Mouse (Mus musculus) ES-Bruce4 (cell line): ENCODE results near the gene Trpd52l3. TPM values are rescaled to one million over a fixed set of nuclear protein-coding genes. Genes with fewer than 3 reads are reported as not detected.

Experiments used
- H3K27ac ChIP-seq: 2 replicates; pipeline ENCODE4 v1.5.1; 2012; ENCODE audit warnings: low read length, inconsistent platforms; ENCODE audit not compliant: insufficient read depth
- H3K27me3 ChIP-seq: 2 replicates; pipeline ENCODE4 v1.6.1; 2012; ENCODE audit warnings: mild to moderate bottlenecking, low read length, inconsistent platforms; ENCODE audit not compliant: control insufficient read depth, poor library complexity, insufficient read depth, severe bottlenecking
- H3K36me3 ChIP-seq: 2 replicates; pipeline ENCODE4 v1.6.1; 2012; ENCODE audit warnings: inconsistent platforms, mild to moderate bottlenecking, low read length, moderate library complexity; ENCODE audit not compliant: control insufficient read depth, poor library complexity, insufficient read depth, severe bottlenecking
- H3K4me1 ChIP-seq: one replicate; pipeline ENCODE4 v1.8.1; 2011; ENCODE audit warnings: low read length; ENCODE audit not compliant: control insufficient read depth, insufficient read depth
- H3K4me3 ChIP-seq: 2 replicates; pipeline ENCODE4 v1.5.1; 2011; ENCODE audit warnings: low read depth, mild to moderate bottlenecking, low read length
- H3K9ac ChIP-seq: 2 replicates; pipeline ENCODE4 v1.6.1; 2012; ENCODE audit warnings: low read depth, mild to moderate bottlenecking, inconsistent platforms; ENCODE audit not compliant: poor library complexity, severe bottlenecking
- H3K9me3 ChIP-seq: replicated peaks from 2 replicates; pipeline ENCODE4 v1.6.1; 2012; ENCODE audit warnings: mild to moderate bottlenecking, low read length, inconsistent platforms; ENCODE audit not compliant: control insufficient read depth, poor library complexity, insufficient read depth, severe bottlenecking
- CTCF ChIP-seq: IDR thresholded peaks from one replicate; pipeline ENCODE4 v1.8.1; 2011; ENCODE audit warnings: low read depth, low read length
- EP300 ChIP-seq: IDR thresholded peaks from 2 replicates; pipeline ENCODE4 v1.6.1; 2011; ENCODE audit warnings: low read depth, low read length; ENCODE audit not compliant: insufficient read depth
- POLR2A ChIP-seq: IDR thresholded peaks from one replicate; pipeline ENCODE4 v1.8.1; 2011; ENCODE audit warnings: low read length; ENCODE audit not compliant: insufficient read depth
- polyA plus RNA-seq: library from polyadenylated mRNA; stranded (reverse); fragments of >200 nt; gene quantifications from 2 replicates; pipeline ENCODE4 v1.2.4, GENCODE M21; 2011; ENCODE audit warnings: low read depth; ENCODE audit not compliant: missing spikeins, insufficient read depth, insufficient read length

The Trpd52l3 gene
- polyA plus RNA-seq, 1 experiment = not detected

- H3K9me3 ChIP-seq = no peaks in the 10 kb centered on the region; the same call in 1 of the 2 replicates
- H3K27me3 ChIP-seq = 0 out of 2 replicates have a peak, but pooled peaks cover 1% of the 10 kb centered on the region
- H3K4me3 ChIP-seq = no peak overlapping the region
- no peak for TF ChIP-seq EP300
- TF ChIP-seq CTCF = no peak
- no peak for TF ChIP-seq POLR2A
- H3K4me1 ChIP-seq = no peaks in the 10 kb centered on the region
- H3K9ac ChIP-seq = no peak overlapping the region
- no peaks in the 10 kb centered on the region for H3K36me3 ChIP-seq
- H3K27ac ChIP-seq = no peak overlapping the region
Observed at GRCm38 (mm10) chr19:29967960-29968359, 35.6 kb upstream of the Trpd52l3 start.

GRCm38 (mm10) chr19:29973396-29973795, 30.2 kb upstream of the Trpd52l3 start:
- no peak overlapping the region for H3K27ac ChIP-seq
- TF ChIP-seq EP300 = no peak
- no peak for TF ChIP-seq POLR2A
- TF ChIP-seq CTCF = no peak
- H3K9ac ChIP-seq = no peak overlapping the region
- no peak overlapping the region for H3K4me3 ChIP-seq
- peaks cover 3% of the 10 kb centered on the region; the same call in 1 of the 2 replicates for H3K9me3 ChIP-seq
- H3K27me3 ChIP-seq = 0 out of 2 replicates have a peak, but pooled peaks cover 1% of the 10 kb centered on the region
- H3K4me1 ChIP-seq = no peaks in the 10 kb centered on the region
- no peaks in the 10 kb centered on the region for H3K36me3 ChIP-seq

GRCm38 (mm10) chr19:29978847-29979246, 24.7 kb upstream of the Trpd52l3 start:
- no peak overlapping the region for H3K27ac ChIP-seq
- no peaks in the 10 kb centered on the region for H3K36me3 ChIP-seq
- no peak overlapping the region for H3K4me3 ChIP-seq
- H3K9ac ChIP-seq = no peak overlapping the region
- no peaks in the 10 kb centered on the region for H3K27me3 ChIP-seq
- peaks cover 3% of the 10 kb centered on the region; the same call in 1 of the 2 replicates for H3K9me3 ChIP-seq
- H3K4me1 ChIP-seq = no peaks in the 10 kb centered on the region
- TF ChIP-seq EP300 (no peak), POLR2A (no peak), CTCF (no peak)

- no peak for TF ChIP-seq EP300
- TF ChIP-seq POLR2A = no peak
- no peak for TF ChIP-seq CTCF
- H3K9ac ChIP-seq = no peak overlapping the region
- H3K4me3 ChIP-seq = no peak overlapping the region
- H3K27ac ChIP-seq = no peak overlapping the region
- H3K9me3 ChIP-seq = peaks cover 3% of the 10 kb centered on the region; the same call in 1 of the 2 replicates
- no peaks in the 10 kb centered on the region for H3K4me1 ChIP-seq
- no peaks in the 10 kb centered on the region for H3K36me3 ChIP-seq
- no peaks in the 10 kb centered on the region for H3K27me3 ChIP-seq
Observed at GRCm38 (mm10) chr19:29979452-29980089, 24.0 kb upstream of the Trpd52l3 start.

- Histone ChIP-seq H3K9me3 (no peaks in the 10 kb centered on the region), H3K9ac (no peak overlapping the region), H3K27me3 (no peaks in the 10 kb centered on the region), H3K4me3 (peak overlapping the region; percentile 28; the same call in 1 of the 2 replicates), H3K4me1 (no peaks in the 10 kb centered on the region), H3K36me3 (no peaks in the 10 kb centered on the region), H3K27ac (no peak overlapping the region)
- TF ChIP-seq CTCF (no peak), EP300 (0 out of 2 replicates have a peak, but pooled peaks have one; percentile 8), POLR2A (no peak)
Observed at GRCm38 (mm10) chr19:29984208-29985005, 19.2 kb upstream of the Trpd52l3 start.
